Mouse (Mus musculus): Measurements from ENCODE around the gene Gm5129.
"Not testable (repeated sequence)": the region's sequence is repeated elsewhere in the genome, so short reads cannot be mapped to it uniquely, and the experiment has no call there.

The Gm5129 gene

GRCm38 (mm10) chr5:29735557-29736061 is at the start of gene Gm5129, which contains the start of gene Dnajb6:
Gene Gm5129 (minus strand): TSS chr5:29735936.
Gene Dnajb6 (plus strand): TSS chr5:29735688.
- DNase-seq (ENCODE audit: low spot score in 2 of 2): peak; percentile 95 to 98

GRCm38 (mm10) chr5:29784906-29785305 is 49.2 kb upstream of the Gm5129 start:
- DNase-seq (ENCODE audit: low spot score in 2 of 2): not testable (repeated sequence)

DNA sequence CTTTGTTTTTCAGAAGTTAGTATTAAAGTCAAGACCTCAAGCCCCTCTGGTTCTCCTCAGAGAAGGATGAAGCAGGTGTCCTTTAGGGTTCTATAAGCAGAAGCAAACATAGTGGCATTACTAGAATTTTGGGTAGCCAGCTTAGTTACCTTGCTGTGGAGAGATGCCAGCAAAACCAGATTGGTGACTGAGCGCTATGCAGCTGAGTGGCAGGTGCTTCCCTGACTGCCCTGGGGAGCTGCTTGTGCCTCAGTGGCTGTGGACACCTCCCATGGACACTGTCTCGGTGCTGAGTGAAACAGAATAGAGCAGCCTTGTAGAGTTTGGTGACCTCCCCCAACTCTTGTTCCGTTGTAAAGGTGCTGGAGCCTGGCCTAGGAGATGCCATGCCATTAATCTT is 46.5 kb upstream of the Gm5129 start:
- no peak for DNase-seq (ENCODE audit: low spot score in 2 of 2)

- not testable (repeated sequence) for DNase-seq (ENCODE audit: low spot score in 2 of 2)
Measured at GRCm38 (mm10) chr5:29779733-29780132, 44.0 kb upstream of the Gm5129 start.

DNA sequence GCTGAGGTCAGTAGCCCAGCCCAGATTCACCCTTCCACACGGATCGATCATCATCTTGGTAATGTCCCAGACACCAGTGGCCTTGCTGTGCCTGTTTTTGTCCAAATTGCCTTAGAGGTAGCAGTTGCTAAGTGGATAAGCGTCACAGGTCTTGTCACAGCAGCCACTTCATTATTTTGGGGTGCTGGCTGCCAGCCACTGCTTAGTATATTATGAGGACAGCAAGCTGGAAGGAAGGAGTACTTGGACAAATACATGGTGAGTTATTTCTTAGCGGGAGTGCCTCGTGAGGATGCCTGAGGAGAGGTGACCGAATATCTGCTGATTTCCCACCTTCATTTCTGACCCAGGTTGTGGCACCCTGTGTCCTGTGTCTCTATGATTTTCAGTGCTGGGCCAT is 42.3 kb upstream of the Gm5129 start:
- no peak for DNase-seq (ENCODE audit: low spot score in 2 of 2)

GRCm38 (mm10) chr5:29775437-29775836 is 39.7 kb upstream of the Gm5129 start:
- no peak for DNase-seq (ENCODE audit: low spot score in 2 of 2)

DNA sequence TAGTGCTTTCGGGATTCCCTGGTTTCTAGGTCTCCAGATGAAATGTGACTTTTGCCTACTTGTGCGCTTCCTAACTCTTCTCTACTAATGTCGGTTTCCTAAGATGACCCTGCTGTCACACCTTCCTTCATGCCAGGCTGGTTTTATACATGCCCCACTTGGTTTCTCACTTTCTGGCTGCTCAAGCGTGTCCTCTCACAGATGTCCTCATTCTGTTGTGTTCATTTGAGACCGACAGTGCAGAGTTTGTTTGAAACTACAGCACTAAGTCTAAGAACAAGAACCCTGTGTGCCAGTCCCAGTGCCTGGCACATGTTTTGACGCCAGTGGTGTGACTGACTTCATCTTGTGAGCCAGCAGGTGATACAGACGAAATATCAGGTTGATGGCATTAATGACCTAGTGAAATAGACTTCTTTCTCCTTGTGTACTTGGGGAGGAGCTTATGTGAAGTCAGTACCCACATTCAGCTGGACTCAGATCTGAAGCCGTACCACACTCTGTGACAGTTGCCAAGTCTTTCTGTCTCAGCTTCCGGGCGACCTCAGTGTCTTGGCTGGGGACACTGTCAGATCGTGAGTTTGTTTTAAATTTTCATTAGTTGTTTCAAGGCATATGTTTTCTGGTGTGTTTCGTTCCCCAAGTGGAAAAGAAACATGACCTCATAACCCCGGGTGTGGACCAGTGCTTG is 37.9 kb upstream of the Gm5129 start:
- DNase-seq (ENCODE audit: low spot score in 2 of 2): no peak

- DNase-seq (ENCODE audit: low spot score in 2 of 2): no peak
Measured at GRCm38 (mm10) chr5:29772651-29773330, 37.1 kb upstream of the Gm5129 start.

GRCm38 (mm10) chr5:29772038-29772437 is 36.3 kb upstream of the Gm5129 start:
- no peak for DNase-seq (ENCODE audit: low spot score in 2 of 2)

- DNase-seq (ENCODE audit: low spot score in 2 of 2): no peak
Measured at GRCm38 (mm10) chr5:29770935-29771334, 35.2 kb upstream of the Gm5129 start.

GRCm38 (mm10) chr5:29759318-29759717 is 23.6 kb upstream of the Gm5129 start:
- no peak for DNase-seq (ENCODE audit: low spot score in 2 of 2)

DNA sequence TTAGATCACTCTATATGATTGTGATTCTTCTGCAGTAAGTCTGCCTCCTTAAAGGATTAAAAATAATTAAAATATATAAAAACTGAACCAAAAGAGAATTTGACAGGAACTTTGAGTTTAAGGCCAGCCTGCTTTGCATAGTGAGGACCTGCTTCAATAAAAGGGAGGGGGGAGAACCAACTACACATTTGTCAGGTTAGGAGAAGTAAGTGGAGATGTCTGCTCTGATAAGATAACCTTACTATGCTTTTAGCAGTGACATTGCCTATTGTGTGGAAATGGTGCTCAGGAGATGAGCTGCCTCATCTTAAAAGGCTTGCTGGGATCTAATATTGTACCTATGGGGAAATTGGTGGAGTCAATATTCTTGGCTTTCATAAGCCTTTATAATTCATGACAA is 17.2 kb upstream of the Gm5129 start:
- no peak for DNase-seq (ENCODE audit: low spot score in 2 of 2)

- no peak for DNase-seq (ENCODE audit: low spot score in 2 of 2)
Measured at GRCm38 (mm10) chr5:29751306-29751705, 15.6 kb upstream of the Gm5129 start.

DNA sequence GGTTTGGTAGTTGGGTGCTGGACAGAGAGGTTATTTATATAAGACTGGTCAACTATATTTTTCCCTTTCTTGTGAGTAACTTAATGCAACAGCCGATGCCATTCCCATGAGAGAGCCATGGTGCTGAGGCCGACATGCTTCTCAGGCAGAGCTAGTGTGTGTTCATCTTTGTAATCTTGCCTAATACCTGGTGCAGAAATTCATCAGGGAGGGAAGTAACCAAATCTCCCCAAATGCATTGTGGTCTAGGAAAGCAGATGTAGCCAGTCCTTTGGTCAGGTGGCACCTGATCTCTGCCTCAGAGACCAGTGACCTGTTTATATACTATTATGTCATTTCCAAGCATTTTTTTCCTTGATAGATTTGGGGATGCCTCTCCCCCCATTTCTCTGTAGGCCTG is 11.9 kb upstream of the Gm5129 start:
- DNase-seq (ENCODE audit: low spot score in 2 of 2): no peak

DNA sequence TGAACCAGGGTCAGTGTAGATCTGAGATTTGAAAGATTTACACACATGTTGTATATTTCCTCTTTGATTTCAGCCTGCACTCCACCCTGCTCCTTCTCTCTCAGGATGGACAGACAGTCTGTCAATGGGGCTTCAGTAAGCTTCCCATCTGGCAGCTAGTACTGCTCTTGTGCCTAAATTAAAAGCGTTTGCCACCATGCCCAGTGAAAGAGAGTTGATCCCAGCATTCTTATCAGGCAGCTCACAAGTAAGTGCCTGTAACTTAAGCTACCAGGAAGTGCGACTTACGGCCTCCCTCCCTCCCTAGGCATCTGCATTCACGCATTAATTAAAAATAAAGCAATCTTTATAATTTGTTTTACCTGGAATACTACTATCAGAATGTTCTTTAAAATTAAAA is 5.4 kb upstream of the Gm5129 start:
- no peak for DNase-seq (ENCODE audit: low spot score in 2 of 2)

DNA sequence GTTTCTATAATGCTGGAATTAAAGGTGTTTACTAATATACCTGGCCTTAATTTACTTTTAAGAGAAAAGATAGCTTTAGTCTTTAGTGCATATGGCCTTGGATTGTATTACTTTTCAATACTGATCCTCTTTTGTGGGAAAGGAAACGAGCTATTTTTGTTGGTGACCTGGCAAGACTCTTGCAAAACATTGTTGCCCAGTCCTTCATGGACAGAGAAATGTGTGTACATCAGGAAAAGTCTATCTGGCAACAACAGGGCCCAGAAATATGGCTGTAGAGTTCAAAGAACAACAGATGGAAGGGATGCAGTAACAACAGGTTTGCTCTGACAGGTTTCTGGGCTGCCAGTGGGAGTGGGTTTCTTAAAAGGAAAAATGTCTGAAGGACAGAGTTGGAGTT is 4.9 kb upstream of the Gm5129 start:
- no peak for DNase-seq (ENCODE audit: low spot score in 2 of 2)

GRCm38 (mm10) chr5:29738076-29738475 is 2.3 kb upstream of the Gm5129 start:
- DNase-seq (ENCODE audit: low spot score in 2 of 2): no peak

DNA sequence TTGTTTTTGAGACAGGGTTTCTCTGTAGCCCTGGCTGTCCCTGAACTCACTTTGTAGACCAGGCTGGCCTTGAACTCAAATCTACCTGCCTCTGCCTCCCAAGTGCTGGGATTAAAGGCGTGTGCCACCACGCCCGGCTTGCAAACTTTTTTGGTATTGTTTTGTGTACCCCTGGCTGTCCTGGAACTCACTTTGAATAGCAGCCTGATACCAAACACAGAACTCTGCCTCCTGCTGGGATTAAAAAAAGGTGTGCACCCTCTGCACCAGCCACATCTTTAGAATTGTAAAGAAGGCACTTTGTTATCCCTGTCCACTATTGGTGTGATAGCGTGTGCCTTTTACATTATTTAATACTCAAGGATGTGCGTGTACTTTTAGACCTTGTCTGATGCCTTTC is 1.7 kb upstream of the Gm5129 start:
- DNase-seq (ENCODE audit: low spot score in 2 of 2): no peak

GRCm38 (mm10) chr5:29736942-29737341 is 1.2 kb upstream of the Gm5129 start:
- no peak for DNase-seq (ENCODE audit: low spot score in 2 of 2)

DNA sequence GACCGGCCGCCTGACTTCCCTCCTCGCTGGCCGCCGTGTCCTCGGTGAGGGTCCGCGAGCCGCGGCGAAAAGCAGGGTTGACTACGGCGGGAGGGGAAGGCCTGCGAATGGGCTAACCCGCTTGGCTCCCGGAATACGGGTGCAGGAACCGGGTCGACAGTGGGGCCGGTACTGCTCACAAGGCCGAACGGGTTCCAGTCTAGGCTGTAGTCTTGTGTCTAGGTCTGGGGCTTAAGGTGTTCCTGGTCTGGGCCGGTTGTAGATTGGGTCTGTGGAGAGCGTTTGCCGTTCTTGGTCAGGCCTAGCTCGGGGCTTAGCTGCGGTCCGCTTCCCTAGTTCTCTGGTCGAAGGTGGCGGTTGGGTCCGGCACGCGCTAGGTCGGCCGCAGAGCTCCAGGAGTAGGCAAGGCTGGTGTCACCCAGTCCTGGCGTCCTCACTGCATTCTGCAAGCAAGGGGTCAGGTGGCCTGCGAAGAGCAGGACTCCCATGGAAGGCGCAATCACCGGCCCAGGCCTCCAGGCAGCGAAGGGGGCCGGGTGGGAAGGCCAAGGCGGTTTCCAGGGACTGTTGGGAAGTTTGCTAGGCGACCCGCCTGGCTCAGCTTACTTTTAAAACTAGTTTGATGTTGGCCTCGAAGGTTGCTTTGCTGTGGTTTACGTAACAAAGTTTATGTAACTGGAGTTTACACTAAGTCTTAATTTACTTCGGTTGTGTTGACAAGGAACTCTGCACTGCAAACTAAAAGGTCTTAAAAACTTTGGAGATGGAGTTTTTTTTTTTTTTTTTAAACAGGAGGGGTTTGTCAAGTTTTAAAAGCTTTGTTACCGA is 551 bp upstream of the Gm5129 start:
- peak; percentile 49 to 59 for DNase-seq (ENCODE audit: low spot score in 2 of 2)

GRCm38 (mm10) chr5:29734831-29735510 is 765 bp downstream of the Gm5129 start:
- DNase-seq (ENCODE audit: low spot score in 2 of 2): no peak

- DNase-seq (ENCODE audit: low spot score in 2 of 2): not testable (repeated sequence)
Measured at GRCm38 (mm10) chr5:29726070-29726469, 9.7 kb downstream of the Gm5129 start.

Measured in thymus, postnatal 10 days (tissue).